10 mouse cellular contexts compared by ENCODE assay signal in genomic region chr13:13481033-13481432, GRCm38 (mm10). TPM values are rescaled to one million over a fixed set of nuclear protein-coding genes. Genes with fewer than 3 reads are reported as not detected.
DNase-seq lines count a peak whose midpoint lies in the region; ATAC-seq and TF ChIP-seq lines count a peak whose summit lies in the region.
"Had no signal": no experiment of that assay in that cellular context is flagged by ENCODE, and none has a peak within 500 bp of the region (broad histone marks: within the 10 kb centered on the region; RNA-seq: fewer than 3 reads in every experiment).

No protein-coding gene starts in this region.

- H3K36me3 ChIP-seq in heart, embryonic 13.5 days = peaks cover 63% of the 10 kb centered on the region
- no peaks in the 10 kb centered on the region for H3K36me3 ChIP-seq in neural tube, embryonic 11.5 days (ENCODE audit: control insufficient read depth, insufficient read depth, low read length)

- H3K27me3 ChIP-seq in heart, embryonic 13.5 days (replicated peaks) = no peaks in the 10 kb centered on the region
- H3K27me3 ChIP-seq in neural tube, embryonic 11.5 days (ENCODE audit: control insufficient read depth, insufficient read depth, low read length) = no peaks in the 10 kb centered on the region
- H3K27me3 ChIP-seq: Patski had no signal

- H3K4me3 ChIP-seq in lung, adult 2 months (replicated peaks; ENCODE audit: extremely low read depth, low read depth, low read length) = no peak overlapping the region
- H3K4me3 ChIP-seq in heart, embryonic 13.5 days = no peak overlapping the region
- H3K4me3 ChIP-seq in neural tube, embryonic 11.5 days (ENCODE audit: low read depth, low read length) = no peak overlapping the region

- no peak for ATAC-seq in heart, embryonic 13.5 days (ENCODE audit: extremely low read depth, insufficient number of reproducible peaks, low FRiP score, low TSS enrichment)
- ATAC-seq in neural tube, embryonic 11.5 days (ENCODE audit: insufficient read depth, low FRiP score, low TSS enrichment) = peak; percentile 51; the same call in 1 of the 2 replicates
- ATAC-seq: Patski had no signal

- H3K4me2 ChIP-seq in heart, embryonic 13.5 days = no peak overlapping the region
- no peak overlapping the region for H3K4me2 ChIP-seq in neural tube, embryonic 11.5 days (ENCODE audit: low read depth)

- TF ChIP-seq CTCF in lung, adult 2 months (IDR thresholded peaks at IDR 0.05; ENCODE audit: insufficient read depth, low read length) = no peak

- no peak for TF ChIP-seq POLR2A in lung, adult 2 months (IDR thresholded peaks at IDR 0.05; ENCODE audit: borderline replicate concordance, extremely low read depth, low read depth, low read length)

- H3K4me1 ChIP-seq in lung, adult 2 months (ENCODE audit: control insufficient read depth, insufficient read depth, low read length) = no peaks in the 10 kb centered on the region
- peaks cover 7% of the 10 kb centered on the region; the same call in 1 of the 2 replicates for H3K4me1 ChIP-seq in heart, embryonic 13.5 days
- peaks cover 8% of the 10 kb centered on the region for H3K4me1 ChIP-seq in neural tube, embryonic 11.5 days (ENCODE audit: control insufficient read depth, insufficient read depth, low read length)

- peak; percentile 17 to 24 for DNase-seq in lung, adult 18-20 months
- DNase-seq in lung, adult 2 months = no peak
- peak; percentile 45 for DNase-seq in embryo, embryonic 10.5 days (ENCODE audit: low spot score)
- DNase-seq in layer of hippocampus, postnatal 36 days = peak; percentile 40 to 47
- DNase-seq in neural tube, embryonic 11.5 days (ENCODE audit: low spot score) = peak; percentile 44
- no peak for DNase-seq in natural killer cell, adult 2 months (ENCODE audit: low spot score in 2 of 2)
- no peak for DNase-seq in spleen, postnatal 10 days (ENCODE audit: low spot score in 2 of 2)

- 64% methylated on average over 5 of the region's 5 CpGs for WGBS in lung, adult 2 months
- WGBS in heart, embryonic 13.5 days = 54% methylated on average over 5 of the region's 5 CpGs
- 26% methylated on average over 5 of the region's 5 CpGs for WGBS in neural tube, embryonic 11.5 days

- H3K9ac ChIP-seq in heart, embryonic 13.5 days = no peak overlapping the region
- no peak overlapping the region for H3K9ac ChIP-seq in neural tube, embryonic 11.5 days (ENCODE audit: low read length)

- H3K9me3 ChIP-seq in heart, embryonic 13.5 days = no peaks in the 10 kb centered on the region
- no peaks in the 10 kb centered on the region for H3K9me3 ChIP-seq in neural tube, embryonic 11.5 days (ENCODE audit: control insufficient read depth, low read length)

- peak overlapping the region; percentile 50; the same call in 1 of the 2 replicates for H3K27ac ChIP-seq in heart, embryonic 13.5 days (replicated peaks)
- peak overlapping the region; percentile 50; the same call in 1 of the 2 replicates for H3K27ac ChIP-seq in neural tube, embryonic 11.5 days (ENCODE audit: low read depth, low read length)
- H3K27ac ChIP-seq: macrophage had no signal

RNA-seq across cellular contexts. Expression of gene Nid1, which starts 43.7 kb away (rescaled TPM):
- polyA plus RNA-seq in lung, adult 2 months (2012; rRNA removed) = 94.2 and 96.7 TPM in 2 replicates
- 61.3 and 70.8 TPM in 2 replicates for polyA plus RNA-seq in heart, embryonic 13.5 days (2015; fragmentation: Nextera tagmentation; extraction: Ambion mirVana)
- total RNA-seq in layer of hippocampus, postnatal 36 days (2021) = 1 to 10 TPM; 5.4 to 6.4 TPM
- 53.1 and 54.3 TPM in 2 replicates for polyA plus RNA-seq in neural tube, embryonic 11.5 days (2014; fragmentation: Nextera tagmentation; extraction: Ambion mirVana)

Comparison
In these comparisons a context has a peak if more than half of its experiments do, and no peak if none do; other contexts are left out.
1. DNase-seq: peak in lung, adult 18-20 months (2 of 2), embryo, embryonic 10.5 days (single experiment), layer of hippocampus, postnatal 36 days (2 of 2) and neural tube, embryonic 11.5 days (single experiment); none in lung, adult 2 months (single experiment), natural killer cell, adult 2 months (0 of 2) and spleen, postnatal 10 days (0 of 2).